Mouse (Mus musculus) thymus, postnatal 25 days (tissue): Measurements from ENCODE around the gene P4ha2.
"Not testable (repeated sequence)": the region's sequence is repeated elsewhere in the genome, so short reads cannot be mapped to it uniquely, and the experiment has no call there.

Experiments used
- DNase-seq: peaks from one replicate; pipeline ENCODE4 v3.0.0; 2022

Gene P4ha2

DNA sequence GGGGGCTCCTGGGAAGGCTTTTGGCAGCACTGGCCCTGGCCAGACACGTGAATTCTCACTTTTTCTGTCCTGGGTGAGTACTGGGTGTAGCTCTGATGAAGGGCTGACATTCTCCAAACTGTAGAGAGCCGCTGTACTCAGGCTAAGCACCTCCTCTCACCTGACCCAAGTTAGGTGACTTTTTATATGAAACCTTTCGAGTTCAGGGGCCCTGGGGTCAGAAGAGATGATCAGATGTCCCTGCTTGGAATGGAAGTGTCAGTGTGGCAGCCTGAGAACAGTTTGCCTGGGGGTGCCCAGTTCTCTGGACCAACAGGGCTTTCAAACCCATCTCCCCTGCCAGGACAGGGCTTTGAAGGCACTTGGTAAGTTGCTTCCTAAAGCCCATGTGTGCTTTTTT is 8.2 kb downstream of the P4ha2 start:
- DNase-seq, result no peak

DNA sequence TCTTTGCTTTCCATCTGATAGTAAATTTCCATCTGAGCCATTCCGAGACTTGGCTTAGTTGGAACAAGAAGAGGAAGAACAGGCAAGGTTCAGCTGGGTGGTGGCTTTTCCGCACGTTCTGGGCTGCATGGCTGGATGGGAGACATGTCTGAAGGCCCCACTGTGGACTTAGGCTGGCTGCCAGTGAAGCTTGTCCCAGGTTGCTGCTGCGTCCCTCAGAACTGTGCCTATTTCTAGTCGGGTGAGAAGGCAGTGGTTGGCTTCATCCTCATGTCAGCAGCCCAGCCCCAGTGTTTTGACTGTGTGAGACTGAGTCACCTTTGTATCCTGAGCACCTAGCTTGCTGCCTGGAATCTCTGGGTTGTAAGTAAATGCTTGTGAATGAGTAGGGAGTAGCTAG is 9.0 kb downstream of the P4ha2 start:
- DNase-seq, result no peak

DNA sequence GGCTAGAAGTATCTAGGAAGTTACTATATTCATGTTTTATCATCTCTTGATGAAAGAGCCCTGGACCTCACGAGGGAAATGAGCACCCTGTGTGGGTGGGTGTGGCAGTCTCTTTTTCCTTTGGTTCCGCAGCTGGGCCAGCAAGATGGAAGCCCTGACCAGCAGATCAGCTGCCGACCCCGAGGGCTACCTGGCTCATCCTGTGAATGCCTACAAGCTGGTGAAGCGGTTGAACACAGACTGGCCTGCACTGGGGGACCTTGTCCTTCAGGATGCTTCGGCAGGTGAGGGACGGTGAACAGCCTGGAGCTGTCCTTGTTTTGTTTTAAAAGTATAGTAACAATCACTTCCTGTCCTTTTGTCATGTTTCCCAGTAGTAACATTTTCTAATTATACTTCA is 11.4 kb downstream of the P4ha2 start:
- DNase-seq, result no peak

DNA sequence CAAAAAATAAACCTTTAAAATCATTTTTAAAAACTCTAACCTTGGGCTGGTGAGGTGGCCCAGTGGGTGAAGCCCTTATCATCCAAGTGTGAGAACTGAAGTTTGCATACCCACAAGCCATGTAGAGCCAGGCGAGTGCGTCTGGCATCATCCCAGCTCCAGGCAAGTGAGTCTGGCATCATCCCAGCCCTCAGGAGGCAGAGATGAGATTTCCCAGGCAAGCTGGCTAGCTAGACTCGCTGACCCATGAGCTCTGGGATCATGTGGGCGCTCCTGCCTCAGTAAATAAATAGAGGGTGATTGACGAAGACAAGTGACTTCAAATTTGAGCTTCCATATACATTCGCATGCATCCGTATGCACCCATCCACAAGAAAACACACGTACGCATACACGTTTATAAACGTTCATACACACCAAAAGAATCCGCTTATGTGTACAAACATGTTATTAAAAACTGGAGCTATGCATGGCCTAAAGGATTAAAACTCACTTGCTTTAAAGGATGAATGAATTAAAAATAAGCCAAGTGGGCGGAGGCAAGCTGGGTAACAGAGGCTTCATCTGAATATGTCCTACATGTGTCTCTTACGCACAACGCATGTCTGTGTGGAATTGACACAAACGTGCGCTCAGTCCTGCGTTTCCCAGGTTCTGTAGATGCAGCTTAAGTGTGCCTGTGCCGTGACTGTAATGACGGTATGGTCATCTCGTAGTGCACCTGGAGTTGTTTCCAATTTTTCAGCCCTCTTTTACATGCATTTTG is 12.3 kb downstream of the P4ha2 start:
- DNase-seq, result no peak

DNA sequence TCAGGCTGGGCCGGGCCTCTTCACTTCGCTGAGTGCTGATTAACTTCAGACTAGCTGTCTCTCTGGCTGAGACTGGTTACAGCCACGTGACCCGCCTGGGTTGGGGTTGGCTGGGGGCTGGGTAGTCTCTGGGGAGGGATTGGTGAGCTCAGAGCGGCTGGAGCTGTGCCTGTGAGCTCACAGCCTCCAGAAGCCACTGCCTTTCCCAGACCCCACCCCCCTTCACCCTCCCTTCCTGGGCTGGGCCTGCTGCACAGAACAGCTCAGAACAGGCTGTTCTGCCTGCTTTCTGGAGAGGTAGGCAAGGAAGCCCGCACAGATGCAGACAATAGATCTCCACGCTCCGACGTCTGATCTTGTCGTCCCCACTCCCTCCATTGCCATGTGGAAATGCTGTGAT is 13.0 kb downstream of the P4ha2 start:
- peak; percentile 79 for DNase-seq

DNA sequence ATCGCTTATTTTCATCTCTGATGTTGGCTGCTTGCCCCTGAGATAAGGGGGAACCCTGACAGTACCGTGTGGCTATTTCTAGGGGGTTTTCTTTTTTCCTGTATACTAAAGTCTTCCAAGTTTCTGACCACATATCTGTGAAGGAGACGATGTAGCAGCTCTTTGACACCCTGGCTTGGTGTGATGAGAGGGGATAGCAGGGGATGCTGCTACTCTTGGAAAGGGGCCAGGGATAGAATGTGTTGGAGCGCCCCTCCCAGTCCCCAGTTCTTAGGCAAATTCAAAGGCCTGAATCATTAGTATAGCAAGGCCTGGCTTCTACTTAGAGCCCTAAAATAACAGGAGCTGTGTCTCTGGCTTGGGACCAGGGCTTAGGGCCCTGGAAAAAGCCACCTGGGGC is 13.5 kb downstream of the P4ha2 start:
- no peak for DNase-seq

DNA sequence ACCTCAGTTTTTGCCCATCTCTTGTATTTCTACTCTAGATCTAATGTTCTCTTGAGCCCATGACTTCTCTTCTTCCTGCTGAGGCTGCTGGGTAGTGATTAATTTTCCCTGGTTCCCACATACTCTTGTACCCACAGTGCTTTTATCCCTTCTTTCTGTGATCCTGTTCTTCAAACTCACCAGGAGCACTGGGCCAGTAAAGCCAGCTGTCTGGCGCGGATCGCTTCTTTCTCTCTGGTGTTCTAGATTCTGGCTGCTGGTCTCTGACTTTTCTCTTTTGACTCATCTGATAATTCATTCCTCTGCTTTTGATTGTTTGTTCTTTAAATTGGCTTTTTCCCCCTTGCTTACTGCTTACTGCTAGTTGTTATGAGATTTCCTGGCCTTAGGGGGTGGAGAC is 14.9 kb downstream of the P4ha2 start:
- DNase-seq, result no peak

DNA sequence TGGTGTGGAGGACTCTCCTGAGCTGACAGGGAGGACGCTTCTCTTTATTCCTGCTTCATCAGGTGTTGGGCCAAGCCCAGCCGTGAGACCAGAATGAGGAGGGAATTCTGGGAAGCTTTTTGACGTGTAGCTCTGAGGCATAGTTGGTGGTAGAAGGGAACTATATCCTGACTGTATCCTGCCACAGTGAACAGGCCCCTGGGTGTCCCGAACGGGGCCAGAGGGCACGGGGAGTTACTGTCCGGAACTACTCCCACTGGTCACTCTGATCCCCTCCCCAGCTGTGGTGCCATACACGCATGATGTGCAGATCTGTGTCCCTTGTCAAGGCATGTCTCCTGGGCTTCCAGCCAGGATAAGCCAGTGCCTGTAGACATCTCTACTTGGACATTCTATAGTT is 15.4 kb downstream of the P4ha2 start:
- no peak for DNase-seq

DNA sequence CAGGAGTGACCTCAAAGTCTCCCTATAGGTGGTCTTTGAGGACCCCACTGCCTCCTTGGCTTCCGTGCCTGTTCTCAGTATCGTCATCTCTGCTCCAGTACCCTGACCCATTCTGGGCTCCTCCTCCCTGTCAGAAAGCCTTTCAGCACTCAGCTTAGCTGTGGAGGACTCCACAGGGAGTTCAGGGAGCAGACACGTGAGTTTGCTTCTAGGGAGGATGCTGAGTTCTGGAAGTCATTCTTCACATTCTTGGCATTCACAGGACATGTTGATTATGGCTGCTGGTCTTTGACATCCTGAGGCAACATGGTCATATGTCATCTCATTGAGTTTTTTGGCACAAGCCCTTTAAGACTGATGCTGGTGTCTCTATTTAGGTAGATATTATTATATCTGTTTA is 16.0 kb downstream of the P4ha2 start:
- DNase-seq, result no peak

DNA sequence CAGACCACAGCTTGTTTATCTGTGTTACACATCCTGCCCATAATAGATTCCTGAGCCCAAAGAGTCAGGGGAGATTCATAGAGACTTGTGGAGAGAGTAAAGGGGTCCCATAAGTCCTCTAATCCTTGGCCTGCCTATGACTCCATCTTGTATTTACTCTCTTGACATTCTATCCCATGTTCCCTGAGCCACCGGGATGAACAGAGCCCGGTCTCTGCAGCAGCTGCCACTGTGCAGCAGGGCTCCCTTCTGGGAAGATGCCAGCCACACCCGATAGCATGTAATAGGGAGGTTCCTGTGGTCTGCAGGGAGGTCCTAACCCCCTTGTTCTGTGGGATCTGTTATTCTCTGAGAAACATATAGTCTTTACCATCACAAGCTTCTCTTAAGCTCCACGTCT is 16.5 kb downstream of the P4ha2 start:
- no peak for DNase-seq

DNA sequence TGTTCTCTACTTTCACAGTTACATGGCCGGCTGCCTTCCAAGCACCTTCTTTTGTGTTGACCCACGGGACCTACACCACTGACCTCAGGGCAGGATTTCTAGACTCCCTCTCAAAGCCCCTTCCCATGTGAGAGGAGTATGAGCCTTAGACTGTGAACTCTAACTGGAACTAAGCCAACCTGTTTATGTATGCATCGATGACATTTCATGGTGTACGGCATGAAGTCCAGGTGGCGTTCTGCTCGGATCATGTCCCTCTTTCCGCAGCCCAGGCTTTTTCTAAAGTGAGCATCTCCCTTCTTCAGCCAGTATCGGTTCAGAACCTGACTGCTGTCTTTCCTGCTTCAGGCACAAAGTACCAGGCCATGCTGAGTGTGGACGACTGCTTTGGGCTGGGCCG is 17.2 kb downstream of the P4ha2 start:
- DNase-seq, result no peak

DNA sequence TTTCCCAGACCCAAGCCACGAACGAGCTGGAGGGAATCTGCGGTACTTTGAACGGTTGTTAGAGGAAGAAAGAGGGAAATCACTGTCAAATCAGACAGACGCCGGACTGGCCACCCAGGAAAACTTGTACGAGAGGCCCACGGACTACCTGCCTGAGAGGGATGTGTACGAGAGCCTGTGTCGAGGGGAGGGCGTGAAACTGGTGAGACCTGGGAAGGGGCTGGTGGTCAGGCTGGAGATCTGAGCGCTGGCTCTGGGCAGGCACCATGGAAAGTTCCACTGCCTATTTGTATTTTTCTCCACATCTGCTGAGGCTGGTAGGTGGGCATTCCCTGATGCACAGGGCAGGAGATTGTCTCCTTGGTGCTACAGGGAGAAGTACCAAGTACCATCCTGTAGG is 19.2 kb downstream of the P4ha2 start:
- no peak for DNase-seq

DNA sequence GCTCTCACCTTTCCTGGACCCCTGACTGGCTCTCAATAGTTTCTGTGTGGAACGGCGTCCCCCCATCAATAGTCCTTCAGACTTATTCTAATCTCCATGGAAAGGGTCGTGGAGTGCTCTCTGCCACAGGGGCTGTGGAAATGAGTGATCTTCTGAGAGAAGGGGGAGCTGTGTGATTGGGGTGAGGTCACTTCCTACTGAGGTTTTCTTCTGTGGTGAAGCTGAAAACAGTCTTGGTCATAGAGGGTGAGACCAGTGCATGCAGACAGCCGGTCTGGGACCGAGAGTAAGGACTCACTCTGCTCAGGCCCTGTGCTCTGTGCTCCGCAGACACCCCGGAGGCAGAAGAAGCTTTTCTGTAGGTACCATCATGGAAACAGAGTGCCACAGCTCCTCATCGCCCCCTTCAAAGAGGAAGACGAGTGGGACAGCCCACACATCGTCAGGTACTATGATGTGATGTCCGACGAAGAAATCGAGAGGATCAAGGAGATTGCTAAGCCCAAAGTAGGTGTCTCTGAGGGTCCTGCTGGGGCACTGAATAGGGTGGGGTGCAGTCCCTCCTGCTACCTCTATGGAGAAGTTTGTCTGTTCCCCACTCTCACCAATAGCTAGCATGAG is 20.0 kb downstream of the P4ha2 start:
- DNase-seq, result no peak

DNA sequence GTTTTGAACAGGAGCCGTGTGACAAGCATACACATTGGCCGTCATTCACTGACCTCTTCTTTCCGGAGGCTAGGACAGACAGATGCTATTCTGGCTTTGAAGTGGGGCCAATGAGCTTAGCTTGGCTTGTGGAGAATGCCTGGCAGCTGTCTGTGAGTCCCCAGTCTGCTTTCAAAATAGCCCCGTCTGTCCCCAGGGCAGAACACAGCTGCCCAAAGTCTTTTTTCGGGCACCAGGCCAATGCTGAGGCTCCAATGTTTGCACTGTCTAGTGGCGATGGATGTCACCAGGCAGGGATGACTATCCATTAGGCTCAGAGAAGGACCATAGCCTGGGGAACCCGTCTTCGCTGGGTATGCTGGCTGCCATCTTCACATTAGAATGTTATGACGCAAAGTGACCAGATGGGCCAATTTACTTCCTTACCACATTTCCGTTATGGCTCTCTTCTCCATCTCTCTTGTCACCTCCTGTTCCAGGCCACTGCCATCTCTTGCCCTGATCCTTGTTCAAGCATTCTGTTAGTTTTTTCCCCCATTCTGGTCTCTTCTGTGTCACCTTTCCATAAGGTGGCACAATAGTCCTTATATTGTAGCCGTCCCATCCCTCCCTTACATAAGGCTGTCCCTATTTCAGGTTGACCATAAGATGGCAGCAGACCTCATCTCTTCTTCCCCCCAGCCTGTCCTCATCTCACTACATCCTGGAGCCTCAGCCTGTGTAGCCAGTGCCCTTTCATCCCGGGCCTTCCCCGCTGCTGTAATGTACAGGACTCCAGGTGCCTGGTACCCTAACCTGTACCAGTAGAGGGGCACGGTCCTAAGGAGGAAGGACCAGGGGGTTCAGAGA is 22.7 kb downstream of the P4ha2 start:
- DNase-seq, result no peak

DNA sequence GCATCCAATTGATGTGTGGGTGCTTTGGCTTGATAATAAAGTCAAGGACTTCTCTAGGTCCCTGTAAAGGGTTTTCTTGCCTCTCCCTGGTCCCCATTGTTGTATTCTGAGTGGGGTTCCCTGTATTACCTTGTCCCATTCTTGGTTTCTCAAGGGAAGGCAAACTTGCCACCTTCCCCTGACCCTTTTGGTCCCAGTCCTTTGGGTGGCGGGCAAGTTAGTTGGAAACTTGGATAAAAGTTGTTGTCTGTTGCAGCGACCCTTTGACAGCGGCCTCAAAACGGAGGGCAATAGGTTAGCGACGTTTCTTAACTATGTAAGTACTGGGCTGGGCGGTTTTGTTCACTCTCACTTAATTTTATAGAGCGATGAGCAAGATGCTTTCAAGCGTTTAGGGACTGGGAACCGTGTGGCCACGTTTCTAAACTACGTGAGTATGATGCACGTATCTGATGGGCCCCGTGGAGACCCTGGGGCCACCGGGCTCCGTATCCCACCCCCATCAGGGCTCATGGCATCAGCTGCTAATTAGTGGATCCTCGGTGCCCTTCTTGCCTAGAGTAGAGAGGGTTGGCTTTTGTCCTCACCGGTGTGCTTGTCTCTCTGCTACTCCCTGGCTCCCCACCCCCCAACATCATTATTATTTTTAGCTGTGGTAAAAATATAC is 26.2 kb downstream of the P4ha2 start:
- no peak for DNase-seq

DNA sequence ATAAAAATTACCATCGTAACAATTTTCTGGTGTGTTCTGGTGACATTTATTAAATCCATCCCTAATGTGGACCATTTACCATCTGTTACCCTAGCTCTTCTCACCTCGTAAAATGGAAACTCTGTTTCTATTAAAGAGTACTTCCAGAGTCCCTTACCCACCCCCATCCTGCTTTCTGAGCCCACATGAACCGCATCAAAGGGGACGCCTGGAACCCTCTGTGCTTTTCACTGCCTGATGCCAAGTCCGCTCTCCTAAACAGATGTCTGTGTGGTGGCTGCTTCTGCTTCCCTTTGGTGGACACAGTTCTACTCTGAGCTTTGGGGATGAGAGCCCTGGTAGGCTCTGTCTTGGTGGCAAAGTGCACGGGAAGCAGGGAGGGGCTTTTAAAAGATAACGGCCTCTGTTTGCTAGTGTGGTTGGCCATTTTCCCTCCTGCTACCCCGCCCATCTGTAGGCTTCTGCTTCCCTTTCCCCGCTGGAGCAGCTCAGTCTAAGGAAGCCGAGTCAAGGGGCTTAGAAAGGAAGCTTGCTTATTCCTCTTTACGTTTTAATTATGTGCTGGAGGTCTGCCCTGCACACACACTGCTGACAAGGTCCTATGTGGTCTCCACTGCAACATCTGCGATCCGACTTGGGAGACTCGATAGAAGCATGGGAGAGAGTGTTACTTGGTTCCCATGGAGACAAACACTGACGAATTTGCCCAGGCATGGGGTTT is 26.9 kb downstream of the P4ha2 start:
- DNase-seq, result no peak

DNA sequence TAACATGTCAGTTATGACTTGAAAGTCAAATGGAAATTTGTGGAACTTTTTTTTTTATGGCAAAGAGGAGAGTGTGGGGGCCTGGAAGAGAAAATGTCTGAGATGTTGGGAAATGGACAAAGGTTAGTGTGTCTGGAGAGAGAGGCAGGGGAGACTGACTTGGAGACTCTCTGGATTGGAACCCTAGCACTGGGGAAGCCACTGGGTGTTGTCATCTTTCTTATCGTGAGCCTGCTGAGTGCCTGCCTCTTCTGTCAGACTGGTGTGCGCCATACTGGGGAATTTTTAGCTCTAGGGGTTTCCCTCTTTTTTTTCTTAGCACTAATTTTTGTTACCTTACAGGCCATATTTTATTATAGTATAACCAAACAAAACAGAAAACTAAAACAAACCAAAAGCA is 27.5 kb downstream of the P4ha2 start:
- no peak for DNase-seq

DNA sequence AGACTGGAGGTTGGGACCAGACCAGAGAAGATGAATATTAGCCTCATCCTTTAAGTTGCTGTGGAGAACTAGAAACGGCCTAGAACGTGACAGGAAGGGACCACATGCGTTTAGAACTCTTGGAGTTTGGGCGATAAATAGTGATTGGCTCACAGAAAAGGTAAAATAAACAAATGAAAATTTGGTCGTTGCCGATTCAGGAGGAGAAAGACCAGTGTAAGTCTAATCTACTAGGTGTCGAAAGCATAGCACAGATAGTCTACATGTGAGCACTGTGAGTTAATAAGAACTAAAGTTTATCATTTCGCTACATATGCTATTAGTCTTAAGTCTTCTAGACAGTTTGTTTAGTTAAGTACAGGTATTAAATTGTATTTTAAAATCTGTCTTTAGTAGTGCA is 30.1 kb downstream of the P4ha2 start:
- DNase-seq, result no peak

DNA sequence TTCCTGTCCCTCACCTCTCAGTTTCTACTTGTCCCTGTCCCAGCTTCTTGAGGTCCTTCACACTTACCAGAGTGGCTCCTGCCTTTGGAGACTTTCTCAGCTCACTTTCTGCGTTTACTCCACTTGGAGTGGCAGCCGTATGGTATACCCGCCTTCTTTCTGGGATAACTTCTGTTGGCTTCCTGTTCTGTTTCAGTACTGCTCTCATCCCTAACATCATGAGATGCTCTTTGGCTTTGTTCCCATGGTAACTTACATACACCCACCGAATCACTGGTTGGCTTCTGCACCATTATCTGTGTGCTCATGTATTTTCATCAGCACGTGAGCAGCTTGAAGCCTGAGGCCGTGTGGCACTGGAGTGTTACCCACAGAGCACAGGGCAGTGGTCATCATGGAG is 30.8 kb downstream of the P4ha2 start:
- DNase-seq, result no peak

DNA sequence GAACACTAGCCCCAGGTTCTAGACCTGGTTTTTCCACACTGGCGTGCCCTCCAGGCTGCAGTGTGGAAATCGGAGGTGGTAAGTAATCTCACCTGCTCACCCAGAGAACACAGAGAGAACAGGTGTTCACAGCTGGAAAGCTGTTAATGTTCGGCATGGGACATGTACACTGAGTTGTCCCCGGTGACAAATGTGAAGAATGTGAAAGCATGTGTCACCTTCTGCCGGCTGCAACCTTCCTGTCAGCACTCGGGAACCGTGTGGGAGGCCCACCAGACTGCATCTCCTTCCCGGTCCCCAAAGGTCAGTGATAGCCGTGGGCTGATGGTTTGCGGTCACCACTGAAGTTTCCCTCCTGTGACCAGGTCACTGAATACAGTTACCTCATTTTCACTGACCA is 32.4 kb downstream of the P4ha2 start:
- DNase-seq, result no peak

DNA sequence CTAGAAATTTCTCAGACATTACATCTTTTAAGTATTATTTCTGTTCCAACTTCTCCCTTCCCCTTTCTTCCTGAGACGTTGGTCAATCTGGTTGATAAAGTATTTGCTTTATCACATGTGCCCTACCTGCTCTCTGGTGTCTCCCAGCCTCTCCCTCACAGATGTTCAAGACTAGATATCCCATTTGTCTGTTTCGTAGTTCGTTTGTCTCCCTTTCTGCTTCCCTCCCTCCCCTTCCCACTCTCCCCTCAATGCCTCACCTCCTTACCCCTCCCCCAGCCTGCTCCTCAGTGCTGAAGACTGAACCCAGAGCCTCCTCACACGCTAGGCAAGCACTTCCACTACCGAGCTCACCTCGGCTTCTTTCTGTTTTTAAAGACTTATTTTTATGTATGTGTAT is 35.0 kb downstream of the P4ha2 start:
- DNase-seq, result no peak

DNA sequence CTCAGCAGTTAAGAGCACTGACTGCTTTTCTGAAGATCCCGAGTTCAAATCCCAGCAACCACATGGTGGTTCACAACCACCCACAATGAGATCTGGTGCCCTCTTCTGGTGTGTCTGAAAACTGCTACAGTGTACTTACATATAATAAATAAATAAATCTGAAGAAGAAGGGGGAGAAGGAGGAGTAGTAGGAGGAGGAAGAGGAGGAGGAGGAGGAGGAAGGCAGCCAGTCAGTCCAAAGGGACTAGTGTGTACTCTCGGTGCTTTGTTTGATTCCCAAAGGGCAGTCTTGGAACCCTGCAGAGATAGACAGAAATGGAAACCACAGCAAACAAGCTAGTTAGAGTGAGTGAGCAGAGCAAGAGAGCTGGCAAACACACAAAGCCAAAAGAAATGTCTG is 40.3 kb downstream of the P4ha2 start:
- DNase-seq, result not testable (repeated sequence)
